Mouse (Mus musculus): Measurements from ENCODE around the gene Agap1. TPM values are rescaled to one million over a fixed set of nuclear protein-coding genes. Genes with fewer than 3 reads are reported as not detected.
A peak's percentile ranks its signal among the peaks of the same experiment; 100 is the strongest.

Gene Agap1
- total and polyA plus RNA-seq, 2 experiments from 2014 or later = 45.9 to 175 TPM

DNA sequence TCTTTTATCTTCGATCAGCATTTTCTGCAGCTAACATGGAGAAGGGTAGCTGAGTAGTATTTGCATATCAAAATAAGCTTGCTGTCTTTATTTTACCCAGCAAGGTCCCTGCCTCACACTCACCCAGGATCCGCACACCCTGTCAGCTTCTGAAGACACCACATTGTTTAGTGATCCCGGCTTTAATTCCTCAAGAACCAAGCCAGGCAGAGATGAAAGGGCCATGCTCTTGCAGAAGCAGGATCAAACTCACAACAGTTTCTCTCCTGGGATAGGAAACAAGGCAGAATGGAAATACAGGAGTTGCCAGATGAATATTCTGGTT is 285.1 kb downstream of the Agap1 start:
- Histone ChIP-seq H3K36me3 (ENCODE audit: insufficient read depth, low read length) (peaks cover 20% of the 10 kb centered on the region), H3K4me3 (ENCODE audit: low read depth, low read length) (no peak overlapping the region), H3K4me1 (ENCODE audit: insufficient read depth, low read length) (peaks cover 14% of the 10 kb centered on the region; the same call in 1 of the 2 replicates), H3K4me2 (ENCODE audit: low read depth, low read length, poor library complexity, severe bottlenecking) (no peak overlapping the region), H3K27me3 (ENCODE audit: insufficient read depth, low read length) (no peaks in the 10 kb centered on the region), H3K27ac (ENCODE audit: low read depth, low read length) (no peak overlapping the region), H3K9me3 (ENCODE audit: low read length) (no peaks in the 10 kb centered on the region), H3K9ac (replicated peaks; ENCODE audit: low read length, poor library complexity, severe bottlenecking) (no peak overlapping the region)
- no peak for DNase-seq (ENCODE audit: low spot score)
- peak; percentile 32; the same call in 1 of the 2 replicates for ATAC-seq (ENCODE audit: low FRiP score)
- 9% methylated on average over 3 of the region's 3 CpGs for WGBS
- TF ChIP-seq CTCF (IDR thresholded peaks at IDR 0.05) = no peak

DNA sequence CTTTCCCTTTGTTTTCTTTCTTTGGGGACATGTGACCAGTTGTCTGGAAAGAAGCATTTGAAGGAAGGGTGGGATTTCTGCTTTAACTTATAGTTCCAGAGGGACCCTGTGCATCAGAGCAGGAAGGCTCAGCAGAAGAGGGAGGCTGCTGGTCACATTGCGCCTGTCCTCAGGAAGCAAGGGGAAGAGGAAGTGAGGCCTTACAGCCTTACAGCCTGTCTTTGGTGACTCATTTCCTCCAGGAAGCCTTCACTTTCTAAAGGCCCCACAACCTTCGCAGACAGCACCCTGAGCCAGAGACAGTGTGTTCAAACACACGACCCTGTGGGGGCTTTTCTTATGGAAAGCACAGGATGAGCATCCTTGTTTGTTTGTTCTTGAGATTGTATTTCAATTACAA is 287.8 kb downstream of the Agap1 start:
- Histone ChIP-seq H3K4me1 (ENCODE audit: insufficient read depth, low read length) (peaks cover 14% of the 10 kb centered on the region; the same call in 1 of the 2 replicates), H3K36me3 (ENCODE audit: insufficient read depth, low read length) (peaks cover 24% of the 10 kb centered on the region), H3K4me2 (ENCODE audit: low read depth, low read length, poor library complexity, severe bottlenecking) (no peak overlapping the region), H3K9ac (replicated peaks; ENCODE audit: low read length, poor library complexity, severe bottlenecking) (no peak overlapping the region), H3K27ac (ENCODE audit: low read depth, low read length) (no peak overlapping the region), H3K9me3 (ENCODE audit: low read length) (no peaks in the 10 kb centered on the region), H3K27me3 (ENCODE audit: insufficient read depth, low read length) (no peaks in the 10 kb centered on the region), H3K4me3 (ENCODE audit: low read depth, low read length) (no peak overlapping the region)
- 89% methylated on average over 3 of the region's 3 CpGs for WGBS
- TF ChIP-seq CTCF (IDR thresholded peaks at IDR 0.05) = no peak
- ATAC-seq (ENCODE audit: low FRiP score) = no peak
- no peak for DNase-seq (ENCODE audit: low spot score)

DNA sequence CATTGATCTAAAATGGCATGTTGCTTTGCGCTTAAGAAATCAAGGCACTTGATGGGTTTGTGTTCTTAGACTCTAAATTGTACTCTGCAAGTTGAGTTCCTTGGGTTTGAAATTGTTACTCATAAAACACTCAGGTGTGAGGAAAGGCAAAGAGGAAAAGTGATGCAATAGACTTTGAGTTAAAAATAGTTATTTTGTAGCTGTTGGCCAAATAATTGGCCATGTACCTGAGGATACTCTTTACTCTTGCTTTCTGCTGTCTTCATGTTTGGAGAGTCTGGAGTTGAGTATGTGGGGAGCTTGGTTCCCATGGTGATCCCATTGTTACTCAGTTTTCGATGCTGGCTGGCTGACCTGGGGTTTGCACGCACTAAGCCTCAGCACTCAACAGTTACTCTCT is 291.6 kb downstream of the Agap1 start:
- 56% methylated on average over 3 of the region's 3 CpGs for WGBS

DNA sequence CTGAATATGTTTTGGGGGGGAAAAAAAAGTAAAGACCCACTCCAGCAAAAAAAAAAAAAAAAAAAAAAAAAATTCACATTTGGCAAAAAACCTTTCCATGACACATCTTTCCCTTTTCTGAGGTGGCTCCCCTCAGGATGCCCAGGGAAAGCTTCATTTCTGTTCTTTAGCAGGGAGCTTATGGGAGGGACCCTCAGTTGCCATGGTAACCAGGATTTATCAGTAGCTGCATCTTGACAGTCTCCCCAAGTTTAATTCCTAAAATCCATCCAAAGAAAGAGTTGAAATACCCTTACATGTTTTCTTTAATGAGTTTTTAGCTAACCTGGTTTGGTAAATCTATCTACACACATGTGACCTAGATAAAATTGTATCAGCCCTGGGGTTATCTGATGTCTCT is 295.1 kb downstream of the Agap1 start:
- Histone ChIP-seq H3K27me3 (ENCODE audit: insufficient read depth, low read length) (no peaks in the 10 kb centered on the region), H3K4me3 (ENCODE audit: low read depth, low read length) (no peak overlapping the region), H3K4me2 (ENCODE audit: low read depth, low read length, poor library complexity, severe bottlenecking) (no peak overlapping the region), H3K9ac (replicated peaks; ENCODE audit: low read length, poor library complexity, severe bottlenecking) (no peak overlapping the region), H3K9me3 (ENCODE audit: low read length) (no peaks in the 10 kb centered on the region), H3K4me1 (ENCODE audit: insufficient read depth, low read length) (peaks cover 12% of the 10 kb centered on the region), H3K36me3 (ENCODE audit: insufficient read depth, low read length) (peaks cover 4% of the 10 kb centered on the region; the same call in 1 of the 2 replicates), H3K27ac (ENCODE audit: low read depth, low read length) (no peak overlapping the region)
- ATAC-seq (ENCODE audit: low FRiP score) = no peak
- TF ChIP-seq CTCF (IDR thresholded peaks at IDR 0.05) = no peak
- DNase-seq (ENCODE audit: low spot score) = no peak

More for the DNA sequence above, 291.6 kb downstream of the Agap1 start:
- TF ChIP-seq CTCF (IDR thresholded peaks at IDR 0.05) = no peak
- ATAC-seq (ENCODE audit: low FRiP score) (no peak), DNase-seq (ENCODE audit: low spot score) (no peak)
- Histone ChIP-seq H3K4me2 (ENCODE audit: low read depth, low read length, poor library complexity, severe bottlenecking) (no peak overlapping the region), H3K27ac (ENCODE audit: low read depth, low read length) (no peak overlapping the region), H3K4me3 (ENCODE audit: low read depth, low read length) (no peak overlapping the region), H3K27me3 (ENCODE audit: insufficient read depth, low read length) (no peaks in the 10 kb centered on the region), H3K9me3 (ENCODE audit: low read length) (no peaks in the 10 kb centered on the region), H3K4me1 (ENCODE audit: insufficient read depth, low read length) (peaks cover 11% of the 10 kb centered on the region), H3K36me3 (ENCODE audit: insufficient read depth, low read length) (peaks cover 20% of the 10 kb centered on the region), H3K9ac (replicated peaks; ENCODE audit: low read length, poor library complexity, severe bottlenecking) (no peak overlapping the region)

DNA sequence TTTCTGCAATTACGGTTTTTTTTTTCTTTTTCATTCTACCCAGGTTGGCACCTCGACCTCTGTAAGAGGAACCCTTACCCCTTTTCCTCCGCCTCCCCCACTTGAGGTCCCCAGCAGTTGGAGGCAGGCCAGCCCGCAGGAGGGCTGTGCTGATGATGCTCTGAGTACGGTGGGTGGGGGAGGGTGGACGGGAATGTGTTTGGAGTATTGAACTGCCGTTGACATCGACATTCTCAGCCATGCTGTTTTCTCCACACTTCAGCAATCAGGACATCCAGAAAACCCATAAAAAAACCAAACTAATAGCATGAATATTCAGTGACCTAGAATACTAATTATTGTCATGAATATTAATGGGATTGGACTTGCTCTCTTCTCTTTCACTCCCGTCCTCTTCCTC is 295.9 kb downstream of the Agap1 start:
- DNase-seq (ENCODE audit: low spot score) (no peak), ATAC-seq (ENCODE audit: low FRiP score) (peak; percentile 27; the same call in 1 of the 2 replicates)
- Histone ChIP-seq H3K27me3 (ENCODE audit: insufficient read depth, low read length) (no peaks in the 10 kb centered on the region), H3K9me3 (ENCODE audit: low read length) (no peaks in the 10 kb centered on the region), H3K9ac (replicated peaks; ENCODE audit: low read length, poor library complexity, severe bottlenecking) (no peak overlapping the region), H3K4me3 (ENCODE audit: low read depth, low read length) (no peak overlapping the region), H3K4me1 (ENCODE audit: insufficient read depth, low read length) (peaks cover 12% of the 10 kb centered on the region), H3K4me2 (ENCODE audit: low read depth, low read length, poor library complexity, severe bottlenecking) (peak overlapping the region; percentile 32), H3K27ac (ENCODE audit: low read depth, low read length) (0 out of 2 replicates have a peak overlapping the region, but pooled peaks have one; percentile 7), H3K36me3 (ENCODE audit: insufficient read depth, low read length) (peaks cover 2% of the 10 kb centered on the region; the same call in 1 of the 2 replicates)
- no peak for TF ChIP-seq CTCF (IDR thresholded peaks at IDR 0.05)
- WGBS = 11% methylated on average over 9 of the region's 9 CpGs

DNA sequence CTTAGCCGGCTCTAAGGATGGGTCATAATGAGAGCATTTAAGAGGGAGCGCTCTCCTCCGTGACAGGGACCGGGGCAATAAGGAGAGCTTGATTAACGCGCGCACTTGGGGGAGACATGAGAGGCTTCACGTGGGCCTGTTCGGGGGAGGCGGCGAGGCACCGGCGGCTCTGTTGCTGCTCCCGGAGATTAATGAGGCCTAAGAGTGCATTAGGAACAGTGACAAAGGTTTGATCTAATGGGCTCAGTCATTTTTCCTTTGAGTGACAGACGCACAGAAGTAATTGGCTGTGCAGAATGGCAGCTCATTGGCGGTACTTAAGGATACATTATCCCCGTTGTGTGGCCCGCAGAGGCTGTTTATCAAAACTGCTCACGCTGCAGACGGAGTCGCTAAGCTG is 296.3 kb downstream of the Agap1 start:
- no peaks in the 10 kb centered on the region for H3K36me3 ChIP-seq (ENCODE audit: insufficient read depth, low read length)
- ATAC-seq (ENCODE audit: low FRiP score) = peak; percentile 52
- no peak for TF ChIP-seq CTCF (IDR thresholded peaks at IDR 0.05)
- H3K27me3 ChIP-seq (ENCODE audit: insufficient read depth, low read length) = no peaks in the 10 kb centered on the region
- H3K4me1 ChIP-seq (ENCODE audit: insufficient read depth, low read length) = peaks cover 12% of the 10 kb centered on the region
- 0 out of 2 replicates have a peak overlapping the region, but pooled peaks have one; percentile 7 for H3K27ac ChIP-seq (ENCODE audit: low read depth, low read length)
- DNase-seq (ENCODE audit: low spot score) = peak; percentile 72
- H3K9ac ChIP-seq (replicated peaks; ENCODE audit: low read length, poor library complexity, severe bottlenecking) = no peak overlapping the region
- no peak overlapping the region for H3K4me3 ChIP-seq (ENCODE audit: low read depth, low read length)
- H3K9me3 ChIP-seq (ENCODE audit: low read length) = no peaks in the 10 kb centered on the region
- WGBS = 11% methylated on average over 21 of the region's 21 CpGs
- peak overlapping the region; percentile 32 for H3K4me2 ChIP-seq (ENCODE audit: low read depth, low read length, poor library complexity, severe bottlenecking)
